Mouse (Mus musculus): Measurements from ENCODE around the gene Zfp775.

The Zfp775 gene

GRCm38 (mm10) chr6:48601271-48602079, at the start of gene Zfp775:
TSS of gene Zfp775 (plus strand) at chr6:48602063.
- peak; percentile 97 for DNase-seq

- no peak for DNase-seq
Measured at GRCm38 (mm10) chr6:48552918-48553317, 48.9 kb upstream of the Zfp775 start.

GRCm38 (mm10) chr6:48553819-48554218, 48.0 kb upstream of the Zfp775 start:
- no peak for DNase-seq

- peak; percentile 98 for DNase-seq
Measured at GRCm38 (mm10) chr6:48554280-48555103, 47.4 kb upstream of the Zfp775 start, which contains the start of gene Lrrc61. TSS of gene Lrrc61 (plus strand) at chr6:48554796.

GRCm38 (mm10) chr6:48555104-48555890, 46.6 kb upstream of the Zfp775 start:
- DNase-seq = no peak

GRCm38 (mm10) chr6:48555956-48556355, 45.9 kb upstream of the Zfp775 start:
- DNase-seq = no peak

- DNase-seq = no peak
Measured at GRCm38 (mm10) chr6:48565693-48566310, 36.1 kb upstream of the Zfp775 start.

- DNase-seq = peak; percentile 90
Measured at GRCm38 (mm10) chr6:48566312-48566711, 35.6 kb upstream of the Zfp775 start.

- peak; percentile 77 for DNase-seq
Measured at GRCm38 (mm10) chr6:48568036-48568984, 33.6 kb upstream of the Zfp775 start.

GRCm38 (mm10) chr6:48569065-48569807, 32.6 kb upstream of the Zfp775 start:
- DNase-seq = no peak

- DNase-seq = no peak
Measured at GRCm38 (mm10) chr6:48572014-48572413, 29.8 kb upstream of the Zfp775 start.

- DNase-seq = peak; percentile 40
Measured at GRCm38 (mm10) chr6:48572572-48573061, 29.2 kb upstream of the Zfp775 start, which contains the start of gene Rarres2. TSS of gene Rarres2 (minus strand) at chr6:48572789.

- peak; percentile 34 for DNase-seq
Measured at GRCm38 (mm10) chr6:48573280-48573679, 28.6 kb upstream of the Zfp775 start.

- no peak for DNase-seq
Measured at GRCm38 (mm10) chr6:48573981-48574380, 27.9 kb upstream of the Zfp775 start.

- DNase-seq = no peak
Measured at GRCm38 (mm10) chr6:48578736-48579135, 23.1 kb upstream of the Zfp775 start.

- DNase-seq = no peak
Measured at GRCm38 (mm10) chr6:48579215-48579648, 22.6 kb upstream of the Zfp775 start.

GRCm38 (mm10) chr6:48581257-48581656, 20.6 kb upstream of the Zfp775 start:
- DNase-seq = no peak

- no peak for DNase-seq
Measured at GRCm38 (mm10) chr6:48582037-48582436, 19.8 kb upstream of the Zfp775 start.

- DNase-seq = no peak
Measured at GRCm38 (mm10) chr6:48589194-48589750, 12.6 kb upstream of the Zfp775 start, which contains the start of gene Gm45021. TSS of gene Gm45021 (plus strand) at chr6:48589610.

All from kidney, adult 18-20 months (tissue).